Mouse (Mus musculus): ENCODE measurements around the gene Pip5k1a. TPM values are rescaled to one million over a fixed set of nuclear protein-coding genes. Genes with fewer than 3 reads are reported as not detected.
"Not testable (repeated sequence)": the region's sequence is repeated elsewhere in the genome, so short reads cannot be mapped to it uniquely, and the experiment has no call there.

Gene Pip5k1a
- polyA plus RNA-seq, 1 experiment from 2014 or later, result 12.7 TPM

- no peak for ATAC-seq (ENCODE audit: low FRiP score)
- no peaks in the 10 kb centered on the region for H3K27me3 ChIP-seq (ENCODE audit: control insufficient read depth, insufficient read depth, low read length)
- H3K9ac ChIP-seq, result no peak overlapping the region
- no peaks in the 10 kb centered on the region for H3K9me3 ChIP-seq (ENCODE audit: control insufficient read depth, low read length)
- DNase-seq (ENCODE audit: low spot score), result peak; percentile 43
- no peaks in the 10 kb centered on the region for H3K4me1 ChIP-seq (replicated peaks; ENCODE audit: control insufficient read depth, insufficient read depth, low read length)
- no peak overlapping the region for H3K27ac ChIP-seq
- peaks cover 43% of the 10 kb centered on the region for H3K36me3 ChIP-seq (replicated peaks; ENCODE audit: control insufficient read depth, insufficient read depth)
- 35% methylated on average over 5 of the region's 5 CpGs for WGBS
- no peak overlapping the region for H3K4me2 ChIP-seq (replicated peaks)
- H3K4me3 ChIP-seq (replicated peaks; ENCODE audit: low read length), result no peak overlapping the region
Measured at GRCm38 (mm10) chr3:95124972-95125371, 18.2 kb upstream of the Pip5k1a start.

DNA sequence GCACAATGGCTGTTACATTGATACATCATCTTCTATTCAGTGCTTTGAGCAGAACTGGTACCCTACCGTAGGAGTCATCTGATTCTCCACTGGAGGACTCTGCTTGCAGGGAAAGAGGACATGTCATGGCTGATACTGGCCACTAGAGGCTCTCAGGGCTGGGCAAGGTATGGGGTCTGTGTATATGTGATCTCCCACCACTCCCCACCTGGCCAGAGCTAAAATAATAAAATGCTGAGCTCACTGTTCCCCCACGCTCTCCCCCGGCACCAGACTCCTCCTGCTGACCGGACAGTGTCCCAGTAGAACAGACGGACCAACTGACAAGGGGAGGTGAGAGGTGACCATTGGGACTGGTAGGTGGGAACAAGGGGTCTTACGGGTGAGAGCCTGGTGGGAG, 17.5 kb upstream of the Pip5k1a start, which contains the start of gene Tmod4:
TSS of gene Tmod4 (plus strand) at position 231 of the 400 bp plus-strand sequence.
- H3K4me1 ChIP-seq (replicated peaks; ENCODE audit: control insufficient read depth, insufficient read depth, low read length), result no peaks in the 10 kb centered on the region
- H3K9ac ChIP-seq, result no peak within 1 kb of the TSS
- H3K4me2 ChIP-seq (replicated peaks), result no peak within 1 kb of the TSS
- no peak within 1 kb of the TSS for H3K4me3 ChIP-seq (replicated peaks; ENCODE audit: low read length)
- H3K27me3 ChIP-seq (ENCODE audit: control insufficient read depth, insufficient read depth, low read length), result no peaks in the 10 kb centered on the region
- DNase-seq (ENCODE audit: low spot score) (no peak), ATAC-seq (ENCODE audit: low FRiP score) (0 out of 2 replicates have a peak, but pooled peaks have one; percentile 49)
- peaks cover 44% of the 10 kb centered on the region for H3K36me3 ChIP-seq (replicated peaks; ENCODE audit: control insufficient read depth, insufficient read depth)
- H3K27ac ChIP-seq, result no peak within 1 kb of the TSS
- 61% methylated on average over 6 of the region's 6 CpGs for WGBS
- no peaks in the 10 kb centered on the region for H3K9me3 ChIP-seq (ENCODE audit: control insufficient read depth, low read length)

DNA sequence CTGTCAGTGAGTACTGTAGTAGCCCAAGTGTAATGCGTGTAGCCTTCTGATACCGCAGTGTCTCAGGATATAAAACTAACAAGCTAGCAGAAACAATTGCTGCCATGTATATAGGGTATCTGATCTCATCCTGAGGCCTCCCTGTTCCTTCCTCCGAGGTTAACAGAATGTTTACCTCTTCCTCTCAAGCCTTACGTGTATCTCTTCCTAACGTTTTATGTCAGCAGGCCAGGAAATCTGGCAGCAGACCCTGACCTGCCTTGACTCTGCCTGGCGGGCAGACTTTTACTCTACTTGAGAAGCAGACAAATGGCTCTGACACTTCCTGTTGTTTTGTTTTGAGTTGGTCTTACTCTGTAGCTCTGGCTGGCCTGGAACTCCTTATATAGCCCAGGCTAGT, 14.8 kb upstream of the Pip5k1a start:
- DNase-seq (ENCODE audit: low spot score) (no peak), ATAC-seq (ENCODE audit: low FRiP score) (no peak)
- 89% methylated on average over 6 of the region's 6 CpGs for whole genome bisulfite sequencing
- Histone ChIP-seq H3K36me3 (replicated peaks; ENCODE audit: control insufficient read depth, insufficient read depth) (peaks cover 64% of the 10 kb centered on the region), H3K9me3 (ENCODE audit: control insufficient read depth, low read length) (no peaks in the 10 kb centered on the region), H3K27ac (no peak overlapping the region), H3K4me3 (replicated peaks; ENCODE audit: low read length) (no peak overlapping the region), H3K4me1 (replicated peaks; ENCODE audit: control insufficient read depth, insufficient read depth, low read length) (no peaks in the 10 kb centered on the region), H3K27me3 (ENCODE audit: control insufficient read depth, insufficient read depth, low read length) (no peaks in the 10 kb centered on the region), H3K9ac (no peak overlapping the region), H3K4me2 (replicated peaks) (no peak overlapping the region)

- WGBS, result 95% methylated on average over 2 of the region's 2 CpGs
- Histone ChIP-seq H3K27me3 (ENCODE audit: control insufficient read depth, insufficient read depth, low read length) (no peaks in the 10 kb centered on the region), H3K9ac (no peak overlapping the region), H3K4me2 (replicated peaks) (no peak overlapping the region), H3K4me3 (replicated peaks; ENCODE audit: low read length) (no peak overlapping the region), H3K36me3 (replicated peaks; ENCODE audit: control insufficient read depth, insufficient read depth) (peaks cover 73% of the 10 kb centered on the region), H3K9me3 (ENCODE audit: control insufficient read depth, low read length) (no peaks in the 10 kb centered on the region), H3K27ac (no peak overlapping the region), H3K4me1 (replicated peaks; ENCODE audit: control insufficient read depth, insufficient read depth, low read length) (peaks cover under 1% of the 10 kb centered on the region; the same call in 1 of the 2 replicates)
- ATAC-seq (ENCODE audit: low FRiP score) (no peak), DNase-seq (ENCODE audit: low spot score) (no peak)
Measured at GRCm38 (mm10) chr3:95117751-95118150, 11.0 kb upstream of the Pip5k1a start.

DNA sequence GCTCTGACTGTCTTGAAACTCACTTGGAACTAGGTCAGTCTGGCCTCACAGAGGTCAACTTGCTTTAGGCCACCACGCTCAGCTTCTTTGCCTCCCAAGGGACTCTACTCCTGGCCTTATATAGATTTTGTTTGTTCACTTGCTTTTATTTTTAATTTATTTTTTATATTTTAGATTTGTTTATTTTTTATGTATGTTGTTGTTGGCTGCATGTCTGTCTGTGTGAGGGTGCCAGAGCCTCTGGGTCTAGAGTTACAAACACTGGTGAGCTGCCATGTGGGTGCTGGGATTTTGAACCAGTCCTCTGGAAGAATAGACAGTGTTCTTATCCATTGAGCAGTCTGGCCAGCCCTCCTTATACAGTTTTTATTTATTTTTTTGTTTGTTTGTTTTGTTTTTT, 6.0 kb upstream of the Pip5k1a start:
- Histone ChIP-seq H3K36me3 (replicated peaks; ENCODE audit: control insufficient read depth, insufficient read depth) (peaks cover 24% of the 10 kb centered on the region), H3K27me3 (ENCODE audit: control insufficient read depth, insufficient read depth, low read length) (no peaks in the 10 kb centered on the region), H3K9me3 (ENCODE audit: control insufficient read depth, low read length) (no peaks in the 10 kb centered on the region), H3K9ac (no peak overlapping the region), H3K4me3 (replicated peaks; ENCODE audit: low read length) (no peak overlapping the region), H3K4me1 (replicated peaks; ENCODE audit: control insufficient read depth, insufficient read depth, low read length) (peaks cover 11% of the 10 kb centered on the region), H3K4me2 (replicated peaks) (peak overlapping the region; percentile 49; the same call in 1 of the 2 replicates), H3K27ac (no peak overlapping the region)
- WGBS, result 87% methylated on average over 1 of the region's 1 CpGs
- no peak for ATAC-seq (ENCODE audit: low FRiP score)
- no peak for DNase-seq (ENCODE audit: low spot score)

DNA sequence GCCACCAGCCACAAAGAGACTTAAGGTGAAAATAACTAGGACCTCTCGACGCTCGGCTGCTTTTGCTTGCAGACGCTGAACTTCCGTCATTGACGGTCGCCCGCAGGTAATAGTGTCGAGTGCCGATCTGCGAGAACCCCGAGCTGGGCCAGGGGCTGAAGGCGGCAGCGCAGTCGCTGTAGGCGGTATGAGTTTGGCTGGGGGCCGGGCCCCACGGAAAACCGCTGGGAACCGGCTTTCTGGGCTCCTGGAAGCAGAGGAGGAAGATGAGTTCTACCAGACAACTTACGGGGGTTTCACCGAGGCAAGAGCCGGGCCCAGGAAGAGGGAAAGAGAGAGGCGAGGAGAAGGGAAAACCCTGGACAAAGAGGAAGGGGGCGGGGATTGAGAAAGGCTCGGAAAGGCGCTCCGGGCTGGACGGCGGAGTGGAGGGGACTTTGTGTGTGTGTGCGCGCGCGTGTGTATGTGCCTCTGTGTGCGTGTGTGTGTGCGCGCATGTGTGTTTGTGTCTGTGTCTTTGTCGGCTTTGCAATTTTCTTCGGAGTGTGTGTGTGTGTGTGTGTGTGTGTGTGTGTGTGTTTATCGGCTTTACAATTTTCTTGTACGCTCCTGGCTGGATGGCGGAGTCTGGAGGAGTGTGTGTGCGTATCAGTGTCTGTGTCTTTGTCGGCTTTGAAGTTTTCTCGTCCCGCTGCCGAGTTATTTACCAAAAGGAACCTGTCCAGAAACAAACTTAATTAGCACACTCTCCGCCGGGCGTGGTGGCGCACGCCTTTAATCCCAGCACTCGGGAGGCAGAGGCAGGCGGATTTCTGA, 4.4 kb upstream of the Pip5k1a start, which contains the start of gene Vps72:
TSS of gene Vps72 (plus strand) at position 112 of the 816 bp plus-strand sequence.
- Histone ChIP-seq H3K27me3 (ENCODE audit: control insufficient read depth, insufficient read depth, low read length) (no peaks in the 10 kb centered on the region), H3K4me3 (replicated peaks; ENCODE audit: low read length) (peak within 1 kb of the TSS; percentile 68), H3K4me1 (replicated peaks; ENCODE audit: control insufficient read depth, insufficient read depth, low read length) (peaks cover 11% of the 10 kb centered on the region), H3K4me2 (replicated peaks) (peak within 1 kb of the TSS; percentile 49), H3K36me3 (replicated peaks; ENCODE audit: control insufficient read depth, insufficient read depth) (peaks cover 14% of the 10 kb centered on the region; the same call in 1 of the 2 replicates), H3K27ac (peak within 1 kb of the TSS; percentile 95), H3K9ac (peak within 1 kb of the TSS; percentile 79), H3K9me3 (ENCODE audit: control insufficient read depth, low read length) (no peaks in the 10 kb centered on the region)
- DNase-seq (ENCODE audit: low spot score), result peak; percentile 85
- under 1% methylated on average over 53 of the region's 54 CpGs for WGBS
- peak; percentile 75 for ATAC-seq (ENCODE audit: low FRiP score)

DNA sequence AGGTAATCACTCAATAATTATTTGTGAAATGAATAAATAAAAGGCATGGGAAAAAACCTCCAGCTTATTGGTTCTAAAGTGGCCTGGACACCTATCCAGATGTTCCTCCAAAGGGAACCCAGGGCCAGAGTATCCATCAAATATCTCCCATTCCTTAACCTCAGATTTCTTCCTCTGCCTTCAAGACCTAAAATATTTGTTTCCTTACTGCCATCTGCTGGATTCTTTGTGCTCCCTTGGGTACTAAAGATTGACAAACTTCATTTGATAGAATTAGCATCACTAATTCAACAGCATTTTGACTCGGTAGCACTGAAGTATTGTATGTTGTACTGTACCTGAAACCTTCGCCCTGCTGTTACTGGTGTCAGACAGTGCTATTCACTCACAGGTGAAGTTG, 1.2 kb upstream of the Pip5k1a start:
- H3K27me3 ChIP-seq (ENCODE audit: control insufficient read depth, insufficient read depth, low read length), result no peaks in the 10 kb centered on the region
- H3K9ac ChIP-seq, result no peak overlapping the region
- 68% methylated on average over 2 of the region's 2 CpGs for WGBS
- peaks cover 21% of the 10 kb centered on the region for H3K4me1 ChIP-seq (replicated peaks; ENCODE audit: control insufficient read depth, insufficient read depth, low read length)
- no peak overlapping the region for H3K4me3 ChIP-seq (replicated peaks; ENCODE audit: low read length)
- no peak for DNase-seq (ENCODE audit: low spot score)
- no peak overlapping the region for H3K27ac ChIP-seq
- no peak overlapping the region for H3K4me2 ChIP-seq (replicated peaks)
- H3K9me3 ChIP-seq (ENCODE audit: control insufficient read depth, low read length), result no peaks in the 10 kb centered on the region
- ATAC-seq (ENCODE audit: low FRiP score), result no peak
- H3K36me3 ChIP-seq (replicated peaks; ENCODE audit: control insufficient read depth, insufficient read depth), result 0 out of 2 replicates have a peak, but pooled peaks cover 3% of the 10 kb centered on the region

- not testable (repeated sequence) for ATAC-seq (ENCODE audit: low FRiP score); H3K9me3 ChIP-seq (ENCODE audit: control insufficient read depth, low read length); H3K27ac ChIP-seq; H3K36me3 ChIP-seq (replicated peaks; ENCODE audit: control insufficient read depth, insufficient read depth); H3K27me3 ChIP-seq (ENCODE audit: control insufficient read depth, insufficient read depth, low read length); DNase-seq (ENCODE audit: low spot score)
- Histone ChIP-seq H3K4me3 (replicated peaks; ENCODE audit: low read length) (peak overlapping the region; percentile 83), H3K4me2 (replicated peaks) (peak overlapping the region; percentile 73), H3K4me1 (replicated peaks; ENCODE audit: control insufficient read depth, insufficient read depth, low read length) (peaks cover 16% of the 10 kb centered on the region), H3K9ac (0 out of 2 replicates have a peak overlapping the region, but pooled peaks have one; percentile 34)
Measured at GRCm38 (mm10) chr3:95107308-95107707, 578 bp upstream of the Pip5k1a start.

GRCm38 (mm10) chr3:95105586-95106337, 968 bp downstream of the Pip5k1a start:
- no peaks in the 10 kb centered on the region for H3K9me3 ChIP-seq (ENCODE audit: control insufficient read depth, low read length)
- DNase-seq (ENCODE audit: low spot score), result no peak

More at GRCm38 (mm10) chr3:95105586-95106337, 968 bp downstream of the Pip5k1a start:
- H3K4me3 ChIP-seq (replicated peaks; ENCODE audit: low read length), result peak overlapping the region; percentile 83
- H3K27ac ChIP-seq, result peak overlapping the region; percentile 84
- peak overlapping the region; percentile 73 for H3K4me2 ChIP-seq (replicated peaks)
- ATAC-seq (ENCODE audit: low FRiP score), result no peak
- H3K27me3 ChIP-seq (ENCODE audit: control insufficient read depth, insufficient read depth, low read length), result no peaks in the 10 kb centered on the region
- H3K9ac ChIP-seq, result peak overlapping the region; percentile 90
- H3K4me1 ChIP-seq (replicated peaks; ENCODE audit: control insufficient read depth, insufficient read depth, low read length), result peaks cover 19% of the 10 kb centered on the region
- under 1% methylated on average over 16 of the region's 16 CpGs for WGBS
- peaks cover 3% of the 10 kb centered on the region; the same call in 1 of the 2 replicates for H3K36me3 ChIP-seq (replicated peaks; ENCODE audit: control insufficient read depth, insufficient read depth)
